Mouse (Mus musculus): ENCODE measurements around the gene Cdhr3.
A peak's percentile ranks its signal among the peaks of the same experiment; 100 is the strongest.

Cdhr3 gene

GRCm38 (mm10) chr12:33035719-33036521 lies 56.8 kb downstream of the Cdhr3 start:
- DNase-seq (ENCODE audit: low read depth in 2 of 2, low spot score in 2 of 2) = no peak

- no peak for DNase-seq (ENCODE audit: low read depth in 2 of 2, low spot score in 2 of 2)
Observed at GRCm38 (mm10) chr12:33035089-33035718, 57.5 kb downstream of the Cdhr3 start.

DNA sequence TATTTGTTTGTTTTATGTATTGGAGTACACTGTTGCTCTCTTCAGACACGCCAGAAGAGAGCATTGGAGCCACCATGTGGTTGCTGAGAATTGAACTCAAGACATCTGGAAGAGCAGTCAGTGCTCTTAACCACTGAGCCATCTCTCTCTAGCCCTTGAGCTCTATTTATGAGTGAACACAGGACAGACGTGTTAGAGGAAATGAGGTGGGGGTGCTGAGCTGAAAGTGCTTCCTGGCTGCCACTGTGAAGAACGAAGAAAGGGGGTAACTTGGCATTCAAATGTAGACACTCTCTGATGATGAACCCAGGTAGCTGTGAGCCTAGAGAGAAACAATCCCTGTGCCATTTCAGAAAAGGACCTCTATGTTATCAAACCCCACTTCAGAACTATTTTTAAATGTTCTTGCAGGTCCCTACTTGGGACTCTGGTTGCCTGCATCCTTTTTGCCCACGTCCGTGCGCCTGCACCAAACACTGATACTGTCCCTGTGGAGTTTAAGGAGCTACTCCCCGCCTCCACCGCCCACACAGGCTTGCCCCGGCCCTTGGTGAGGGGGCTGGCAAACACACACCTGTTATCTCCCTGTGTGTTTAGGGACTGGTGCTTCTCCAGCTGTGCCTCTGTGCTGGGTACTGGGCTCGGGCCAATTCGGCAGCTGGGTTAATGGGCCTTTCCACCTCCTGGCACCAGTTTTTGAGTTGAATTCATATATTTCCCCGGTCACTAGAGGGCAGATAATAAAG lies 58.2 kb downstream of the Cdhr3 start:
- DNase-seq (ENCODE audit: low read depth in 2 of 2, low spot score in 2 of 2) = no peak

GRCm38 (mm10) chr12:33033221-33033620 lies 59.5 kb downstream of the Cdhr3 start:
- DNase-seq (ENCODE audit: low read depth in 2 of 2, low spot score in 2 of 2) = no peak

- DNase-seq (ENCODE audit: low read depth in 2 of 2, low spot score in 2 of 2) = no peak
Observed at GRCm38 (mm10) chr12:33030589-33030988, 62.1 kb downstream of the Cdhr3 start.

GRCm38 (mm10) chr12:33030066-33030465 lies 62.6 kb downstream of the Cdhr3 start:
- DNase-seq (ENCODE audit: low read depth in 2 of 2, low spot score in 2 of 2) = no peak

DNA sequence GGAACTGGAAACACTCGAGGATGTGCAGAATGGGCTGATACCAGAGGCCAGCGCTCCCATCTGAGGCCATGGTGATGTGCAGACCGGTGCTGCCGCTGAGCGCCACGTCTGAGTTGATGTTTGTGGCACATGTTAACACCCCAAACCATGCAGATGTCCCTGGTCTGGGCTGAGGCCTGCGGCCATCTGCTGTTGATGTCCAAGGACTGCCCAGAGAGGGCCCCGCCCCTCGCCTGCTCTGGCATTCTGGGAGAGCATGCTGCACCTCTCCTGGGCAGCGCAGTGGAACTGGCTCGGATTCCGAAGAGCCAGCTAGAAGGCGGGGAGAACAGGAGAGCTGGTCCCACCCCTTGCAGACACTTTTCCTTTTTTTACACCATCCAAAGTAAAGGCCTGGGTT lies 64.0 kb downstream of the Cdhr3 start:
- no peak for DNase-seq (ENCODE audit: low read depth in 2 of 2, low spot score in 2 of 2)

GRCm38 (mm10) chr12:33028109-33028691 lies 64.5 kb downstream of the Cdhr3 start:
- DNase-seq (ENCODE audit: low read depth in 2 of 2, low spot score in 2 of 2) = no peak

- DNase-seq (ENCODE audit: low read depth in 2 of 2, low spot score in 2 of 2) = peak; percentile 54 to 68
Observed at GRCm38 (mm10) chr12:33027093-33027492, 65.6 kb downstream of the Cdhr3 start.

DNA sequence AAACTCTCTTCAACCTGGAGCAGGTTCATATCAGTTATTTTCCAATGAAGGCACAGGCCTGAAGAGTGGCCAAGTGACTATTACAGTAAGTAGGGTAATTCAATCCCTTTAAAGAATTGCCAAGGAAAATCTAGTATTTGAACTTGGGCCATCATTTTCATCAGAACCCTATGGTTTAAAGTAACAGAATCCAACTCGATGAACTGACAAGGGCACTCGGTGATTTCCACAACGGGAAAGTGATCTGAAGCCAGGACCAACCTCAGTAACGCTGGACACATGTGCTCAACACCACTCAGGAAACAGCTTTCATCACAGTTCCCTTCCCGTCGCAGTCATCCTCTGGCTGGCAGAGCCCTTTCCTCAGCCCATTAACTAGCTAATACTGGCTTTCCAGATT lies 68.2 kb downstream of the Cdhr3 start:
- DNase-seq (ENCODE audit: low read depth in 2 of 2, low spot score in 2 of 2) = no peak

DNA sequence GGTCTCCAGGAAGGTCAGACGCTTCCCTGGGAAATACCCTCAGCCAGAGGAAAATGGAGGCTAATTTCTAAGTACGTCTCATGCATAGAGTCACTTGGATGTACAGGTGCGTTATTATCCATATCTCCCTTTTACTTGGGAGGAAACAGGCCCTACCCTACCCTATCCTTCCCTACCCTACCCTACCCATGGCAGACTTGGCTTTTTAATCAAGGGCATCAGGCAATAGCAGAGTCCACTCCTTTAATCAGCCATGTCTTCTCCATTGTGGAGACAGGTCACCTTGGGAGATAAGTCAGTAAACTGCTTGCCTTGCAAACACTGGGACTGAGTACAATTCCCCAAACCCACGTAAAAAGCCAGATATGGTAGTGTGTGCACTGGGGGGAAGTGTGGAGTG lies 70.9 kb downstream of the Cdhr3 start:
- no peak for DNase-seq (ENCODE audit: low read depth in 2 of 2, low spot score in 2 of 2)

DNA sequence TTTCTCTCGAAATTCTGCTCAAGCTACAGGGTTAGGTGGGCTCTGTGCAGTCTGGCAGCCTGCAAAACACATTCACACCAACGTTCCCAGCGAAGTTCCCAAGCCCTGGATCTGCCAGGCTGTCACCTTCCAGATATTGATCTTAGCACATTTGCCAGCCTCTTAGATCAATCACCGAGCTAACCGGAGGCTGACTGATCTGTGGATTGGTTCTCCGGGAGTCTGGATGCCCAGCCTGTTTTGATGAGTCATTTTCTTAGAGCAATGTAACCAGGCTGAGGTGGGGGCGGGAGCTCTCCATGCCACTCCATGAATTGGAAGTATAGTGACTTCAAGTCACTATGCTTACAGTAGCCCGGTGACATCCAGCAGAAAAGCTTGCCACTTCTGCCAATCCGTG lies 71.5 kb downstream of the Cdhr3 start:
- DNase-seq (ENCODE audit: low read depth in 2 of 2, low spot score in 2 of 2) = no peak

DNA sequence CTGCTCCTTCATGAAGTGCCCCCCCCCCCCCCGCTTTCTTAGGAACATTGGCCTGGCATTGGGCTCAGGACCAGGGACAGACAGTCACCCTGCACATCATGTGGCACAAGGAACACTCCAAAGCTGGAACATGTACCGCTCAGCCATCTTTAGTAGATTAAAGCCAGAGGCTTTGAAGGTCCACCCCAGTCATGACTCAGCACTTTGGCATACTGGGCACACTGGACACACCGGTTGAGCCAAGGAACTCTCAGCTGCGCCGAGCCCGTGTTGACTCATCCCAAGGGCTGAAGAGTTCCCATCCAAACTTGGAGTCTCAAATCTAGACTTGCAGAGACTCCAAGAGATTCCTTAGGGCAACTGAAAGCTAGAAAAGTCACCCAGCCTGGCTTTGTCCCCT lies 72.7 kb downstream of the Cdhr3 start:
- no peak for DNase-seq (ENCODE audit: low read depth in 2 of 2, low spot score in 2 of 2)

- DNase-seq (ENCODE audit: low read depth in 2 of 2, low spot score in 2 of 2) = no peak
Observed at GRCm38 (mm10) chr12:33018601-33019000, 74.1 kb downstream of the Cdhr3 start.

- DNase-seq (ENCODE audit: low read depth in 2 of 2, low spot score in 2 of 2) = no peak
Observed at GRCm38 (mm10) chr12:33016824-33017705, 75.6 kb downstream of the Cdhr3 start.

GRCm38 (mm10) chr12:33015103-33015502 lies 77.6 kb downstream of the Cdhr3 start:
- DNase-seq (ENCODE audit: low read depth in 2 of 2, low spot score in 2 of 2) = no peak

DNA sequence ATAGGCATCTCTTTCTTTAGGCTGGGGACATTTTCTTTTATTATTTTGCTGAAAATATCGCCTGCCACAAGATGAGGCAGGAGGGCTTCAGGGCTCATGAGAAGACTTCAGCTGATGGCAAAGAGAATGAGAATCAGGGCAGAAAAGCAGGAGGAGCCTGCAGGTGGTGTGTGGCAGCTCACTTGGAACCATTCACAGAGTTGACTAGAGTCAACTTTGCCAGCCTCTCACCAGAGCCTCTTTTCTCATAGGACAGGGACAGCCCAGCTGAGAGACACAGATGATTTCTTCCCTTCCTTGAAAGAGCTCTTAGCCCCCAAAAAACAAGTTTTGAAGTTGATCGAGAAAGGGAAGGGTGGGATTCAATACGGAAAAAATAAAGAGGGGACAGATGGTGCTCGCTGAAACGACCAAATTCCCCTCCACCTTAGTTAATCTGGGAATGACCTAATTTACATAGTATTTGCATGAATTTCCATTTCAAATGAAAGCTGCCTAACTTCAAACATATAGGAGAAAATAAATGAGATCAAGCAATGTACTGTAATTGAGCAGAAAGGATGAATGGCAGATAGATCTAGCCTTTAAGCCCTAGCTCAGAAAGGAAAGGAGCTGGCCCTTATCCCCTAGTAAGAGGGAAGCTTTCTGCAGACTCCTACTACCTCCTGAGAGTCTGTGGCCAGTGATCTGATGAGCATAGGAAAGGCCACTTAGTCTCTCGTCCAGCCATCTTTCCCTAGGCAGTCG lies 78.5 kb downstream of the Cdhr3 start:
- DNase-seq (ENCODE audit: low read depth in 2 of 2, low spot score in 2 of 2) = no peak

GRCm38 (mm10) chr12:33010026-33010425 lies 82.6 kb downstream of the Cdhr3 start:
- peak; percentile 35 to 52 for DNase-seq (ENCODE audit: low read depth in 2 of 2, low spot score in 2 of 2)

DNA sequence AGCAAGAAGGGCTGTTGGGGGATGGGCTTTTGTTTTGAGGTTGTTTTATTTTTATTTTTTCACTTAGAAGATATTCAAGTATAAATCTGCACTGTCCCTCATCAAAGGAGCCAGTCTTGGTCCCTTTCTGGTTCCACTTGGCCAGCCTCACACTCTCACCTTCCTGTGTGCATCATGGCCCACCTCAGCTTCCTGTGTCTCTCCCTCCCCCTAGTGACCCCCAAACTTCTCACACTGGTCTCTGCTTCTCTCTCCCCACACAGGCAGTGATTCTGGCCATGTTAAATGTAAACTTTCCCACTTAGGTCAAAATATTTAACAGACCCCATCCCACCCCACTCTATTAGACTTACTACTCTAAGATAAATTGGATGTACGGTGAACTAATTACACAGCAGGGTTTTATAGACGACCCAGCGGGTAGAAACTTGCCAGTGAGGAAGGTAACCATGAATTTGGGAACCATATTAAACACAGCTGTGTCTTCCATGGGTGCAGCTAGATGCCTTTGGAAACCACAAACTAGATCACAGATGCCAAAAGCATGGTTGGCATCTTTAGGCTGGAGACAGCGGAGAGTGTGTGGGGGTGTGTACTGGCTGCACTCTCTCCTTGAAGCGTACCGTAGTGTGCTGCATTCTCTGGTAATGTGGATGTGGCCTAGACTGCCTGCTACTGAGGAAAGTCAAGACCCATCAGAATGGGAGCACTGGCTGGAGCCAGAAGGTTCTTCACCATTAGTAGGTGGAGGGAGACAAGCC lies 83.3 kb downstream of the Cdhr3 start:
- no peak for DNase-seq (ENCODE audit: low read depth in 2 of 2, low spot score in 2 of 2)
